Mouse (Mus musculus): ENCODE results near the gene Ints11.

DNA sequence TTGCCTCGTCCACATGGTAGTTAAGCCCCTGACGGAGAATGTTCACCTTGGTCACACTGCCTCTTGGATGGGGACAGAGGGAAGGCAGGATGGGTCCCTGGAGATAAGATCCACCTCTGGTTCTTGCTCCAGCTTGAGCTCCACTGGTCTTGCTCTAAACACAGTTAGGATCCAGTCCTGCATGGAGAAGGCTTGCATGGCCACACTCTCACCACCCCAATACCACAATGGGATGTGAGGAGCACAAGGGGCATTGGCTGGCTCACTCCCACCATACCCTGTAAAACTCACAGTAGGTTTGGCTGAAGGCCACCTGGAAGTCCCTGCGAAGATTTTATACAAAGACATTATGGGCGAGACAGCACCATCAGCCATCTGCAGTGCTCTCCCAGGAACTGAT, 39.4 kb downstream of the Ints11 start:
- TF ChIP-seq CTCF (IDR thresholded peaks at IDR 0.05; ENCODE audit: low read depth) (no peak), EP300 (IDR thresholded peaks at IDR 0.05; ENCODE audit: low read depth) (no peak)

Measured in liver, embryonic 14.5 days (tissue).